Mouse (Mus musculus) kidney, postnatal 0 days (tissue): ENCODE measurements around the gene B4galt1. TPM values are rescaled to one million over a fixed set of nuclear protein-coding genes. Genes with fewer than 3 reads are reported as not detected.

Source experiments
- ATAC-seq: fragments of 200-750 bp; cut with Nextera tagmentation; replicated peaks from 2 replicates; pipeline ENCODE4 v1.8.0; 2017; ENCODE audit warnings: low read depth, moderate number of reproducible peaks, moderate TSS enrichment, moderate library complexity; ENCODE audit not compliant: low FRiP score
- DNase-seq: peaks from one replicate; pipeline ENCODE4 v3.0.0-alpha.2; 2016; ENCODE audit warnings: low spot score
- H3K27ac ChIP-seq: fragments of 300-500 bp; sonication (generic); 2 replicates; pipeline ENCODE4 v1.5.1; 2014; ENCODE audit warnings: mild to moderate bottlenecking
- H3K27me3 ChIP-seq: fragments of 300-500 bp; sonication (generic); 2 replicates; pipeline ENCODE4 v1.6.1; 2014; ENCODE audit warnings: low read length, mixed read lengths; ENCODE audit not compliant: insufficient read depth
- H3K36me3 ChIP-seq: fragments of 300-500 bp; sonication (generic); 2 replicates; pipeline ENCODE4 v1.6.1; 2014; ENCODE audit warnings: low read length, mixed read lengths; ENCODE audit not compliant: insufficient read depth
- H3K4me1 ChIP-seq: fragments of 300-500 bp; sonication (generic); replicated peaks from 2 replicates; pipeline ENCODE4 v1.6.1; 2014; ENCODE audit warnings: antibody characterized with exemption, low read length, mixed read lengths; ENCODE audit not compliant: insufficient read depth
- H3K4me2 ChIP-seq: fragments of 300-500 bp; sonication (generic); 2 replicates; pipeline ENCODE4 v1.6.1; 2014; ENCODE audit warnings: mild to moderate bottlenecking, low read length, moderate library complexity, mixed read lengths
- H3K4me3 ChIP-seq: fragments of 300-500 bp; sonication (generic); replicated peaks from 2 replicates; pipeline ENCODE4 v1.5.1; 2014; ENCODE audit warnings: low read depth, low read length
- H3K9ac ChIP-seq: fragments of 300-500 bp; sonication (generic); 2 replicates; pipeline ENCODE4 v1.6.1; 2014; ENCODE audit warnings: low read depth, low read length
- H3K9me3 ChIP-seq: fragments of 300-500 bp; sonication (generic); replicated peaks from 2 replicates; pipeline ENCODE4 v1.6.1; 2016; ENCODE audit warnings: low read length, inconsistent platforms, mixed read lengths
- CTCF ChIP-seq: IDR thresholded peaks from 2 replicates; pipeline ENCODE4 v1.5.1; 2016; ENCODE audit warnings: antibody characterized with exemption, low read depth, mild to moderate bottlenecking, moderate library complexity
- WGBS: fragments of 180-500 bp; shearing (Covaris S2); extraction: QIAGEN DNeasy Blood & Tissue Kit; methylation state at CpG from one replicate; pipeline ENCODE4 v1.1.7; 2014; 5-methylcytosine and 5-hydroxymethylcytosine counted together
- polyA plus RNA-seq: library from polyadenylated mRNA; unstranded; fragments of >200 nt; fragmentation: Nextera tagmentation; extraction: Ambion mirVana; gene quantifications from 2 replicates; pipeline ENCODE4 v1.2.1, GENCODE M21; 2015

Gene B4galt1
- polyA plus RNA-seq, 1 experiment from 2014 or later = 35.9 TPM

DNA sequence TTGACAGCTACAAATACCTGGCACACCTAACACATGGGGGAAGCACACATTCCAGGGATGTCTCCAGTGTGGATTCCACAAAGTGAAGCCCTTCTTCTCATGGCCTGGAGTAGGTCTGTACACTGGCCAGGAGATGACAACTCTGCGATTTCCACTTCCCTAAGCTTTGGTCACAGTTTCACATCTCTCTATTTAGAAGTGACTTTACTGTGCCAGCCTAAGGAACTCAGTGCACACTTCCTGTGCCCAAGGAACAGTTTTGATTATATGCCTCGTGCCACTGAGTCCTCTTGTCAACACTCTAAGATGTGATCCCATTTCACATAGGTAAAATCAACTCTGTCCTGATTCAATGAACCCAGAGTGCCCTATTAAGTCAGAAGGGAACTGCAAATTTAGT, 13.4 kb downstream of the B4galt1 start:
- 78% methylated on average over 2 of the region's 2 CpGs for WGBS
- H3K27ac ChIP-seq = no peak overlapping the region

DNA sequence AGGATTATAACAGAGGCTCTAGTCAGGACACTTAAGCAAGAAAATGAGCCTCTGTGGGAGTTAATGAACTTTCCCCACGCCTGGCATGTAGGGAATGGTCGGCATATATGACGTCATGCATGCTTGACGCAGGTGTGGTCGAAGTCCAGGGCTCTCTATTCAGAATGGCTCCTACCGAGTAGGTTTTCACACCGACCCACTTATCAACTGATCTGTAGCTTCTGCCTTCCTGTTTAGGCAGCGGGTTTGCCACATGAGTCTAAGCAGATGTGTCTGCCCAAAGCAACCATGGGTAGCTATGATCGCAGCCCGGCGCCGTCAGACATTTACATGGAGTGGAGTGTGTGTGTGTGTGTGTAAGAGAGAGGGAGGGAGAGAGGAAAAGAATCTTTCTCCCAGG, 14.6 kb downstream of the B4galt1 start:
- peak overlapping the region; percentile 31; the same call in 1 of the 2 replicates for H3K27ac ChIP-seq
- ATAC-seq (peak; percentile 64), DNase-seq (no peak)
- peaks cover 19% of the 10 kb centered on the region for H3K4me1 ChIP-seq
- no peak for TF ChIP-seq CTCF
- WGBS = 76% methylated on average over 12 of the region's 12 CpGs
- H3K4me3 ChIP-seq = no peak overlapping the region
- no peaks in the 10 kb centered on the region for H3K9me3 ChIP-seq
- H3K36me3 ChIP-seq = 0 out of 2 replicates have a peak, but pooled peaks cover 2% of the 10 kb centered on the region
- no peak overlapping the region for H3K9ac ChIP-seq
- no peaks in the 10 kb centered on the region for H3K27me3 ChIP-seq
- H3K4me2 ChIP-seq = no peak overlapping the region

More for the DNA sequence above, 13.4 kb downstream of the B4galt1 start:
- ATAC-seq (no peak), DNase-seq (no peak)
- Histone ChIP-seq H3K4me2 (no peak overlapping the region), H3K36me3 (0 out of 2 replicates have a peak, but pooled peaks cover 2% of the 10 kb centered on the region), H3K9ac (no peak overlapping the region), H3K9me3 (no peaks in the 10 kb centered on the region), H3K4me1 (peaks cover 27% of the 10 kb centered on the region), H3K27me3 (no peaks in the 10 kb centered on the region), H3K4me3 (no peak overlapping the region)
- no peak for TF ChIP-seq CTCF

DNA sequence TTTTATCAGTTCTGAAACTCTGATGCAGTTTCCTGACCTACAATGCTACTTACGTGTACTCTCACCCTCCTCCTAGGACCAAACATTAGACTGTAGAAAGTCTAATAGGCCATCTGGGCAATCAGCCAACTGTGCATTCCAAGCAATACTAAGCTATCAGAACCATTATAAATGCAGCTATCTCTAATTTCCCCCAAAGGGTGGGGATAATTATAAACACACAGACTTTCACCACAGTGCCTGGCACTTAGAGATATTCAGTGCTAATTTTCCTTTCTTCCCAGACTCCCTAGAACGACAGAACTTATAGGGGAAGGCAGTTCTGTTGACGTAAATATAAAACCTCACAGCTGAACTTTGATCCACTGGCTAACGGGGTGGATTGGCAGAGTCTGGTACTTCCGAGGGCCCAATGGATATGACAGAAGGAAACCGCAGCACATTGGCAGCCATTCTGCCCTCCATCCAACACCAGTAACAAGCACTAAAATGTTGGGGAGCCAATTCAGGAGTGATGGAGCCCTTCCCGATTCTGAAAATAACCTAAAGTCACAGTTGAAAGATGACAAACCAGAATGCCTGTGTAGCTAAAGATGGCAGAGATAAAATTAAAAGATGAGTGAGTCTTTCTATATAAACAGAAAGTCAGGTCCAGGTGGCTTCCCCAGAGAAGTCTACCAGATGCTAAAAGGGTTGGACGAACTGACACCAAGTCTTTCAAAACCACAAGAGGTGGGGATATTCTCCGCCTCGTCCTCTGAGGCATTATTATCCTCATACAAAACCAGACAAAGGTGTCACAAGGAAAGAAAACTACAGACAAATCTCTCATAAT, 16.1 kb downstream of the B4galt1 start:
- no peak for TF ChIP-seq CTCF
- Histone ChIP-seq H3K27ac (peak overlapping the region; percentile 62), H3K4me3 (no peak overlapping the region), H3K4me1 (peaks cover 11% of the 10 kb centered on the region; the same call in 1 of the 2 replicates), H3K36me3 (no peaks in the 10 kb centered on the region), H3K27me3 (no peaks in the 10 kb centered on the region), H3K9ac (no peak overlapping the region), H3K9me3 (no peaks in the 10 kb centered on the region), H3K4me2 (peak overlapping the region; percentile 21; the same call in 1 of the 2 replicates)
- DNase-seq (peak; percentile 90), ATAC-seq (peak; percentile 41; the same call in 1 of the 2 replicates)
- 36% methylated on average over 10 of the region's 10 CpGs for WGBS

DNA sequence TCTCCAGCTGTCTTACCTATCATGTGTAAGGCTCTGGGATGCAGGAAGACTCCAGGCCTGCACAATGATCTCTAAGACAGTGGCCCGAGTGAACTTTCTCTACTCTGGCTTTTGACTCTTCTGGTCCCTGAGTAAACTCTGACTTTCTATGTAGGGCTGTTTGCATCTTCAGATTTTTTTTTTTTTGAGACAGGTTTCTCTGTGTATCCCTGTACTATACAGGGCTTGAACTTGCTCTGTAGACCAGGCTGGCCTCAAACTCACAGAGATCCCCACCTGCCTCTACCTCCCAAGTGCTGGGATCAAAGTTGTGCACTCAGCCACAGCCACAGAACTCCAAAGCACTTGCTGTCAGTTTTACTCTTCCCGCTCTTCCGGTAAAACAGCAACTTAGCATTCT, 16.8 kb downstream of the B4galt1 start:
- Histone ChIP-seq H3K4me1 (peaks cover 11% of the 10 kb centered on the region; the same call in 1 of the 2 replicates), H3K4me3 (no peak overlapping the region), H3K27me3 (no peaks in the 10 kb centered on the region), H3K9me3 (no peaks in the 10 kb centered on the region), H3K4me2 (peak overlapping the region; percentile 21; the same call in 1 of the 2 replicates), H3K9ac (no peak overlapping the region), H3K36me3 (no peaks in the 10 kb centered on the region), H3K27ac (peak overlapping the region; percentile 62)
- 46% methylated on average over 3 of the region's 3 CpGs for WGBS
- ATAC-seq (no peak), DNase-seq (no peak)
- TF ChIP-seq CTCF = no peak

DNA sequence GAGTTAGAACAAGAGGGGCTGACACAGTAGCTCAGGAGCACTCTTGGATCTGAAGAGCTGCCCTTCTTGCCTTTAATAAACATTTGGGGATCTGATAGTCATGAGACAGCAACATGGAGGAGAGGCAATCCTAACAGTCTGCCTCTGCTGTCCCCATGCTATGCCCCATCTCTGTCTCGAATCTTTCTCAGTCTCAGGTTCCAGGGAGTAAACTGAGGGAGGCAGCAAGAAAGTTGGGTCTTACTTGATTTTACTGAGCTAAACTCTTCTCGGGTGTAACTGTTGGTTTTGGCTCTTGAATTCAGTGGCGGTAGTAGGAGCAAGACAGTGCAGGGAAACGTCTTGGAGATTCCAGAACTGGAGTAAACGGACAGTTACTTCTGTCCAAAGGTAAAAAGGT, 18.9 kb downstream of the B4galt1 start:
- Histone ChIP-seq H3K4me1 (peaks cover 11% of the 10 kb centered on the region; the same call in 1 of the 2 replicates), H3K9me3 (no peaks in the 10 kb centered on the region), H3K27ac (no peak overlapping the region), H3K36me3 (no peaks in the 10 kb centered on the region), H3K9ac (no peak overlapping the region), H3K27me3 (no peaks in the 10 kb centered on the region), H3K4me3 (no peak overlapping the region), H3K4me2 (no peak overlapping the region)
- WGBS = 68% methylated on average over 5 of the region's 5 CpGs
- ATAC-seq = no peak
- TF ChIP-seq CTCF = no peak
- DNase-seq = no peak

GRCm38 (mm10) chr4:40834232-40834786, 19.5 kb downstream of the B4galt1 start:
- DNase-seq (no peak), ATAC-seq (no peak)
- WGBS = 90% methylated on average over 4 of the region's 4 CpGs
- H3K4me1 ChIP-seq = peaks cover 11% of the 10 kb centered on the region; the same call in 1 of the 2 replicates
- no peak overlapping the region for H3K4me2 ChIP-seq
- no peak overlapping the region for H3K9ac ChIP-seq
- H3K27ac ChIP-seq = no peak overlapping the region
- H3K9me3 ChIP-seq = no peaks in the 10 kb centered on the region
- no peaks in the 10 kb centered on the region for H3K36me3 ChIP-seq
- H3K4me3 ChIP-seq = no peak overlapping the region
- no peaks in the 10 kb centered on the region for H3K27me3 ChIP-seq
- TF ChIP-seq CTCF = no peak
